Mouse (Mus musculus) ES-E14 (cell line): ENCODE measurements around the gene Pagr1b.

Source experiments
- CHD2 ChIP-seq: IDR thresholded peaks from 2 replicates; pipeline ENCODE4 v1.6.1; 2014; ENCODE audit warnings: mild to moderate bottlenecking, low read depth, low read length, inconsistent platforms
- MAFK ChIP-seq: IDR thresholded peaks from 2 replicates; pipeline ENCODE4 v1.6.1; 2014; ENCODE audit warnings: mild to moderate bottlenecking, low read depth, low read length, inconsistent platforms; ENCODE audit not compliant: insufficient read depth
- ZC3H11A ChIP-seq: IDR thresholded peaks from 2 replicates; pipeline ENCODE4 v1.6.1; 2012; ENCODE audit warnings: low read depth, mild to moderate bottlenecking, inconsistent platforms, low read length, borderline replicate concordance
- ZNF384 ChIP-seq: IDR thresholded peaks from 2 replicates; pipeline ENCODE4 v1.6.1; 2012; ENCODE audit warnings: low read depth, low read length, inconsistent platforms

- TF ChIP-seq MAFK (no peak), ZNF384 (no peak), CHD2 (no peak), ZC3H11A (no peak)
These were observed 6.4 kb upstream of the Pagr1b start for GRCm38 (mm10) chr7:127022528-127023271.
